Mouse (Mus musculus): ENCODE measurements around the gene Pigk.

Gene Pigk

DNA sequence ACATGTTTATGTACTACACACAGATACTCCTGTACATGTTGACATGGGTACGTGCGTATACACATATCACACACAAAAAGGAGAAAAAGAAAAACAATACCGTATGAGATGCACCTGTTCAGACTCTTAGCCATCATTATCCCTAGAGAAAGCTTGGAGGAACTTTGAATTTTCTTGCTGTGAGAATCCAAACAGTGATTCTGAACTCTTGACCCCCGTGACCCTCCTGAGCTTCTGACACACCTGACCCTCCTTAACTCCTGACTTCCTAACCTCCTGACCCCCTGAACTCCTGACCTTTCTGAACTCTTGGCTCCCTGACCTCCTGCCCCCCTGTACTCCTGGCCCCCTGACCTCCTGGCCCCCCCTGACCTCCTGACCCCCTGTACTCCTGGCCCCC is 19.1 kb downstream of the Pigk start:
- DNase-seq: no peak

GRCm38 (mm10) chr3:152733513-152733912 is 19.6 kb downstream of the Pigk start:
- DNase-seq: no peak

DNA sequence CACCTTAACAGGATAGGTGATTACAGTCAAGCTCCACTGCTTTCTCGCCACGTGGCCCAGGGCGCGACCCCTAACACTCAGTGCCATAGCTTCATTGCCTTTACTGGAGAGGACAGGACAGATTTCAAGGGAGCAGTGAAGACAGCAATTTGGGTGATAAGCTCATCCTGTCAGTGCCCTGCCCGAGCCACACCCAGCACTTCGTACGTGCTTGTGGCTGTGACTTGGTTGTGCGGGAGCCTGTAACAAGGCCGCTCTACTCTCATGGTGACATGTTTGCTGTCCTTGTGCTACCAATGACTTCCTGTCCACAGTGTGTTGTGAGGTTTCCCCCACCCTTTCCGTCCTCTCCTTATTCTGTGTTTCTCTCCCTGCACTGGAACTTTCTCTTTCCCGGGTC is 20.2 kb downstream of the Pigk start:
- DNase-seq: no peak

DNA sequence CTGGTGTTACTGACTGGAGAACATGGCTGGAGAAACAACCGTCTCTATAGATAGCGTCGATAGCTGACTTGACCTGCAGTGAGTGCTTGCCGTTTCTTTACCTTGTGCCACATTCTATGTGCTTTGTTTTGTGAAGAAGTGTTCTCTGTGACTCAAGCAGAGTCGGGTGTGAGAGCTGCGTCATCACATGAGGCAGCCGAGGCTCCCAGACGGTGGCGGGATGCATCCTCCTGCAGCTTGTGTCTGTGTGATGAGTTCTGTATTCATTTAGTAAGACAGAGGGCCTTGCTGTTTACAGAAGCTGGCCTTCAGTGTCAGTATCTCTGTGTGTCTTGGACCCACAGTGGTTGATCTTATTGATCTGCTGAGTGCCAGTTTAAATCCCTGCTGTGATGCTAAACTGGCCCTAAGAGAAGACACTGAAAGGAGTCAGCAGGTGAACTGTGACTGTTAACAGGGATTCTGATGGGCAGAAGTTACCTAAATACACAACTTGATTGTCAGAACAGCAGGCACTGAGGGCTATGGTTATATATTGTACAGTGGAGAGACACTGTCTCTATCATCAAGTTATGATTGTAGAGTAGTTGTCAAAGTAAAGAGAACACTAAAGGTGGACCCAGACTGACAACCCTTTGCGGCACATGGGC is 21.8 kb downstream of the Pigk start:
- no peak for DNase-seq

DNA sequence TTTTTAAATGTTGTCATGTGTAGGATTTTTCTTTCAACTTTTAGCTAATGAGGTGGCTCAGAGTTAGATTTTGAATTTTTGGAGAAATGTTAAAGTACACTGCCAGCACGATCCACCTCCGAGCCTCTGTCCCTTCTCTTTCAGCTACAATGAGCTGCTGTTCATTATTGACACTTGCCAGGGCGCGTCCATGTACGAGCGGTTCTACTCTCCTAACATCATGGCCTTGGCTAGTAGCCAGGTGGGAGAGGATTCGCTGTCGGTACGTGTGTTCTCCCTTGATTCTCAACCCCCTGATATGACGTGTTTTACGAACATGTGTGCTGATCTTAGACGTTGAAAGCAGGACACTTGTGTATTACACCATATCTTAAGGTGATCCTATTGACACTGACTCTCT is 30.4 kb downstream of the Pigk start:
- no peak for DNase-seq

DNA sequence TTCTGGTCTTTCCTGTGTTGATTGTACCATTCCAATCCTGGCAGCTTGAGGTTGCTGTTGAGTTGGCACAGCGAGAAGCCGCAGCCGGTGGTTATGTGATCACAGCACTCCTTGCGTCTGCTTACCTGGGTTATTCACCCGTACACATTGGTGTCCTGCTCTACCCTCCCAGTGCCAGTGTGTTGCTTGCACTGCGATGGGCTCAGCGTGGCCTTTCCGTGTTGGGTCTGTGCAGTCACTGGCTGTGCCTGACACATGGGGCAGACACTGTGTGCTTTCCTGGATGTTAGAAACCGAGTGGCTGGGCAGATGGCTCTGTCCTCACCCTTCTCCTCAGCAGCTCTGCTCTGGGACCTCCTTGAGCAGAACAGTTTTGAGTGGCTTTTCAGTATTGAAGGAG is 31.7 kb downstream of the Pigk start:
- DNase-seq: peak; percentile 35 to 45

DNA sequence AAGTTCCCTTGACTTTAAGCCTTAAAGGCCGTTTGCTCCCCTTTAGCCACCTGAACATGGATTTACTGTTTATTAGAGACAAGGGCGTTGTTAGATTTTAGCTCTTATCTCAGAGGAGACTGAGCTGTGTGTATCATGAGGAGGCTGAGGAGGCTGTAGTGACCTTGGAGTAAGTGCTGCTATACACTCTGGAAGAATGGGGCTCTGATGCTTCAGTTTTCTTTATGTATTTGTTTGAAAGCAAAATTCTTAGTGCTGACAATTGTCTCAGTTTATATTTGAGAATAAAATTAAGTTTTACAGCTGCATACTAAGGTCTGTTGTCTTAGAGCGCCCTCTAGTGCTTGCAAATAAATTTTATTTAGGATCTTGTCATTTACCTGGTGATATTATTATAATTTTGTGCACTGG is 35.6 kb downstream of the Pigk start:
- peak; percentile 63 to 73 for DNase-seq

GRCm38 (mm10) chr3:152749881-152750280 is 36.0 kb downstream of the Pigk start:
- no peak for DNase-seq

DNA sequence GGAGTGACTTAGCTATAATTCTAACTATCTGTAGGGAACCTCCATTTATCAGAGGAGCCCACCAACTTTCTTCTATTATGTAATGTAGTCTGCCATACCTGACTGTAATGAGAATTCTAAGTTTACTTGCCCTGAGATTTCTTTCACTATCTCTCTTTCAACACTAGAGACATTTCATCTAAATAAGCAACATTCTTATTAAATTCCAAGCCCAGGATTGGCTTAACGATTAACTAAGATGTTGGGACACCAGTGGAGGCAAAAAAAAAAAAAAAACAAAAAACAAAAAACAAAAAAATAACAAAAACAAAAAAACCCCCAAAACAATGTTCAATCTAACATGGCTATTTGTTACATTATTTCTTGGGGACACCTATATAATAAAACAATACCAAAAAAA is 39.0 kb downstream of the Pigk start:
- no peak for DNase-seq

GRCm38 (mm10) chr3:152753345-152753744 is 39.4 kb downstream of the Pigk start:
- no peak for DNase-seq

- DNase-seq: peak; percentile 77 to 78
Observed at GRCm38 (mm10) chr3:152753920-152754764, 40.2 kb downstream of the Pigk start.

GRCm38 (mm10) chr3:152755515-152755914 is 41.6 kb downstream of the Pigk start:
- DNase-seq: no peak

GRCm38 (mm10) chr3:152756896-152757295 is 43.0 kb downstream of the Pigk start:
- DNase-seq: no peak

- DNase-seq: no peak
Observed at GRCm38 (mm10) chr3:152757464-152758393, 43.8 kb downstream of the Pigk start.

DNA sequence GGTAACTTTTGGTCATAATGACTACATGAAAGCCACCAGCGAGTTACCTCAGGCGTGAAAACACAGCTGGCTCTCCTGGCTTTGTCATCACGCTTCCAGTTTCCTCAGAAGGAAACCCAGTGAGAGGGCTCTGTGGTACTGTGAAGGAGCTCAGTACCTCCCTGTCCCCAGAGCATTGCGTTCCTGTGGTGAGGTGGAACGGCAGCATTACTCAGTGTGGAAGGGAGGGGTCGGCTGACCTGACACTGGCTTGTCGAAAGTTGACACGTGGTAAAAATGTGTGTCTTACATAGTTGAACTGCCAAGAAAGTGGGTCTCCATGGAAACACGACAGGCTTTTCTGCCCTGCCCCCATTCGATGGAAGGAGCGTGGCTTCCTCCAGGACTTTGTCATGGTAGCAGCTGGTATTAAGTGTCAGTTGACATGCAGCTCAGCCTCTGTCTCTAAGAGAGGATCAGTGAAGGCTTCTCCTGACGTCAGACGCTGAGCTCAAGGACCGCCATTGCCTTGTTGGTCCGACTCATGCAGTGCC is 44.7 kb downstream of the Pigk start:
- no peak for DNase-seq

DNA sequence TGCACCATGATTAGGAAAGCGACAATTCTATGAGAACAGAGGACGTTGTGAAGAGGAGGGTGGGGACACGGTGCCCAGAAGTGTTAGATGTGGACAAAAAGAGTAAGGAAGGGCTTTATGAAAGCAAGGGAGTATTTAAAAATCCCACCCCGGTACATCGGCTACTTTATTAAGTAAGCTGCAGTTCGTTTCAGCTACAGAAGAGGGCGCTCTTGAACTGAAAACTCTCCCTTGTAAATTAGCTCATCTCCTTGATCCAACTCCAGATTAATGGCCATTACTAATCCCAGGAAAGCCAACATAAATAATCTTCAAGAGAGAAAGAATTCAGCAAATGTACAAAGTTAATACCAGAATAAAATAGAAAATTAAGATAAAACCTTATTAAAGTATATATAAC is 47.2 kb downstream of the Pigk start:
- peak; percentile 74 to 75 for DNase-seq

- no peak for DNase-seq
Observed at GRCm38 (mm10) chr3:152761661-152762060, 47.8 kb downstream of the Pigk start.

DNA sequence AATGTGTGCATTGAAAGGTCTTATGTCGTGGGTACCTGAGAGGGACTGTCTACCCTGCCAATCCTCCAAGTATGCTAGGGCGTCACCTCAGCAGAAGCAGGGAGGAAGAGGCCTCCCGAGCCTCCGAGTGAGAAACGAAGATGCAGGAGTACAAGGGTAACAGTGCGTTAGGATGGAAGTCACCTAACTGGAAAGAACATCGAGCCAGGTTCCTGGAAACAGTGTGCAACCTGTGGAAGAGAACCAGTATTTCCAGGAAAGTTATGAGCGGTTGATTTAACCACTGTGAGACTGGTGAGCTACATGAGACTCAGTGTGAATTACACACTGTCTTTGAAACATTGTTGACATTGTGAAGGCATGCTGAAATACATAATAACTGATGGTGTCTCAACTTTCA is 48.4 kb downstream of the Pigk start:
- DNase-seq: no peak

- DNase-seq: peak; percentile 24 to 40
Observed at GRCm38 (mm10) chr3:152763139-152763882, 49.4 kb downstream of the Pigk start.

GRCm38 (mm10) chr3:152764516-152765312 is 50.8 kb downstream of the Pigk start:
- no peak for DNase-seq

DNA sequence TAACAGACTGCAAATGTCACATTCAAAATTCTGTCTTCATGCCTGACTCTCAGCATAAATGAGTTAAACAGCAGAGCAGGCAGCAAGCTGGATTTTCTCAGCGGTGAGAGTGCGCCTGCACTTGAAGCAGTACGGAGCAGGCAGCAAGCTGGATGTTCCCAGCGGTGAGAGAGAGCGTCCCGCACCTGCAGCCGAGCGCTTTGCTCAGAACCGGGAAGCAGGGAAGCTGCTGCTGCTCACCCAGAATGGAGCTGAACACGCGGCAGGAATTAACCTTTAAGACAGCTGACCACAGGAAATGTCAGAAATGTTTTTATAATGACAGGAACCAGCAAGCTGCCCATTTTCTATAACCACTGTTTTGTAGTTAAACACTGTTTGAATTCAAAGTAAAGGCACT is 53.6 kb downstream of the Pigk start:
- DNase-seq: no peak
